Mouse (Mus musculus): ENCODE data around the gene Prkag2. TPM values are rescaled to one million over a fixed set of nuclear protein-coding genes. Genes with fewer than 3 reads are reported as not detected.

Prkag2 gene
- total RNA-seq, 2 experiments from 2014 or later: 9.0 to 14.9 TPM

- intact Hi-C loops (cut with DNase I): no loop called here
Measured at GRCm38 (mm10) chr5:25058417-25058816, 42.0 kb downstream of the Prkag2 start.

GRCm38 (mm10) chr5:25055288-25055687, 45.2 kb downstream of the Prkag2 start:
- no peak for DNase-seq

More at GRCm38 (mm10) chr5:25058417-25058816, 42.0 kb downstream of the Prkag2 start:
- peak in 1 of 2 experiments; percentile 46 for DNase-seq

GRCm38 (mm10) chr5:25053971-25054658, 46.3 kb downstream of the Prkag2 start:
- DNase-seq: no peak
- intact Hi-C loops (cut with DNase I): no loop called here

More at GRCm38 (mm10) chr5:25055288-25055687, 45.2 kb downstream of the Prkag2 start:
- intact Hi-C loops (cut with DNase I): no loop called here

- intact Hi-C loops (cut with DNase I): no loop called here
Measured at GRCm38 (mm10) chr5:25050827-25051226, 49.6 kb downstream of the Prkag2 start.

GRCm38 (mm10) chr5:25047670-25048069, 52.8 kb downstream of the Prkag2 start:
- DNase-seq: no peak

More at GRCm38 (mm10) chr5:25050827-25051226, 49.6 kb downstream of the Prkag2 start:
- DNase-seq: no peak

GRCm38 (mm10) chr5:25046762-25047161, 53.7 kb downstream of the Prkag2 start:
- no peak for DNase-seq
- intact Hi-C loops (cut with DNase I): no loop called here

More at GRCm38 (mm10) chr5:25047670-25048069, 52.8 kb downstream of the Prkag2 start:
- intact Hi-C loops (cut with DNase I): no loop called here

- intact Hi-C loops (cut with DNase I): no loop called here
- no peak for DNase-seq
Measured at GRCm38 (mm10) chr5:25044007-25044406, 56.4 kb downstream of the Prkag2 start.

DNA sequence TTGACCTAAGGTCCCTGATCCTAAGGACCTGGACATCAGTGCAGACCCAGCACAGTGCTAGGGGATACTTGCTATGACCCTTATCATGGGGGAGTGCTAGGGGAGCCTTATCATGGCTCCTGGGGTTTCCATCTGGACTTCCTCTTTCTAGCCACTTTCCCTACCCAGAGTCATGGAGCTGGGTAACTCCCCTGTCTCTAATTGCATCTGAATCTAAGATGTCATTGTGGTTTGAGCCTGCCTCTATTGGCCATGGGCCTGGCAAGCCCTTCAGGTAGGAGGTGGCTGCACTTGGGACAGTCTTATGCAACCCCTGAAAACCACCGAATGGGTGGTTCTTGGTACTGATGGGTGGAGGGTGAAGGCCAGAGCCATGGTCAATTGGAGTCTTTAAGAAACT, 58.5 kb downstream of the Prkag2 start:
- no peak for DNase-seq
- intact Hi-C loops (cut with DNase I): no loop called here

DNA sequence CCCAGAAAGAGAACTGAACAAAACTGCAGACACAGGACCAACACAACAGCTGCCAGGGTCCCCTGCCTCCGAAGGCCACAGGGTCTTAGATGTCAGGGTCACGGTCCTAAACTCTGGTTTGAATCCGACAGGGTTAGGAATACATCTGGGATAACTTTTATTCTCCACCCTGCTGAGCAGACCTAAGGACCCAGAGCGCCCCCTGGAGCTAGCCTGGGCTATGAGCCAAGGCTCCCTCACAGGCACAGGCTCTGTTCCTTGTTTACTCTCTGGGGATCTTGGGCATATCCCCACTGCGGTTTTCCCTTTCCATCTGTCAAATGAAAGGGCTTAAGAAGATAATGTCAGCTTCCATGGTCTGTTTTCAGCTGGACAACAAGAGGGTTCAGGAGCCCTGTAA, 59.1 kb downstream of the Prkag2 start:
- no peak for DNase-seq

GRCm38 (mm10) chr5:25040903-25041302, 59.5 kb downstream of the Prkag2 start:
- DNase-seq: no peak
- intact Hi-C loops (cut with DNase I): no loop called here

More for the DNA sequence above, 59.1 kb downstream of the Prkag2 start:
- intact Hi-C loops (cut with DNase I): no loop called here

DNA sequence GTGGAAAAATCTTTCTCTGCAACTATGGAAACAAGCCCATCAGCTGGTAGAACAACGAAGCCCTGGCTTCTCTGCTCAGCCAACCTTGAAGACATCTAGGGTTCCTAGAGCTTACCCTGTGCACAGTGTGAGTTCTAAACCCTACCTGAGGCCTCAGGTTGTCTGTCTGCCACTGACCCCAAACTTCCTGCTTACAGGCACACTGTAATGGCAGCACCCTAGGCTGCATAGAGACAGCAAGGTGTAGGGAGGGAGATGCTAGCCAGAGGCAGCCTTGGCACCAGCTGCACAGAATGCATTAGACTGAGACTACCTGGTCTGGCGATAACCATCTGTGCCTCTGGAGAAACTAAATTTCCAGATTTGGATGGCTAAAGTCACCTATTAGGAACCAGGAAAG, 61.6 kb downstream of the Prkag2 start:
- intact Hi-C loops (cut with DNase I): no loop called here
- DNase-seq: no peak

DNA sequence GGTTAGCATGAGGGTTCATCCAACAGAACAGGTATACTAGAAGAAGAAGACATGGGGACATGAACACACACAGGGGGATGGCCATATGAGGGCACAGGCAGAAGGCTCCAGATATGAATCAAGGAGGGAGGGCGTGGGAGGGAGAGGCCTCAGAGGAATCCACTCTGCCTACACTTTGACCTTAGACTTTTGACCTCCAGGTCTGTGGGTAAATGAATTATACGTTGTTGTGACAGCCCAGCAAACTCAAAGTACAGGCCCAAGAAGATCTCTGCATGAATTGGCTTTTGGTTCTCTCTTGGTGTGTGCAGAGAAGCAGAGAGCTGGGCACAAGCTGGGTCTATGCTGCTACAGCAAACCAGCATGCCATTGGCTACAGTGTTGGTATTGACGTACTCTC, 65.1 kb downstream of the Prkag2 start:
- intact Hi-C loops (cut with DNase I): no loop called here
- no peak for DNase-seq

DNA sequence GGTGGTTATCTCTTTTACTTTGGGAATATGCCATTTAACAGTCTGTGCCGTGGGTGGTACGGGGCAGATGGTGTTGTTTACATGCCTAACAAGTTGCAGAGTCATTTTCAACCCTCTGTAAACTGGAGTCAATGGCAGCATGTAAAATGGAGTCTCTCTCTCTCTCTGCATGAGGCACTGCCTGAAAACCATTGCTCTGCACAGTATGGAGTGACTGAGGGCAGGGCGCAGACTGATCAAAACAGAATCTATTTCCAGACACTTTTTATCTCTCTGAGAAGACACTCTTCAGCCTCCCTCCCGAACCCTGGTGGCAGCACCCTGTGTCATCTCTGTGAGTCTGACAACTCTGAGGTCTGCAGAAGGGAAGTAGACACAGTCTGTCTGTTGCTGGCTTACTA, 69.0 kb downstream of the Prkag2 start:
- intact Hi-C loops (cut with DNase I): no loop called here
- no peak for DNase-seq

DNA sequence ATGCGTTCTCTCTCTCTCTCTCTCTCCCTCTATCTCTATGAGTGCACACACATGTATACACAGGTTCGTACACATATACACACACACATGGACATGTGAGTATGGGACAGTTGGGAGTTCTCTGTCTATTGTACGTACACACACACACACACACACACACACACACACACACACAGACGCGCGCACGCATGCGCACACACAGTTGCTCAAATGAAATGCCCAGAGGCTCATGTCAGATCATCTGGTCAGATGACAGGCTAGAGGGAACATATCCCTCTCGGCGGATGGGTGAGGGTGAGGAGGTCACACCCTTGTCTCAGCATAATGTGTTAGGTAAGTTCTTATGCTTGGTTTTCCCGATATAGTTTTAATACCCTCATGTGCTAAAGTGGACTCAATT, 69.4 kb downstream of the Prkag2 start:
- intact Hi-C loops (cut with DNase I): no loop called here

GRCm38 (mm10) chr5:25030276-25030681, 70.2 kb downstream of the Prkag2 start:
- intact Hi-C loops (cut with DNase I): no loop called here
- DNase-seq: no peak

More for the DNA sequence above, 69.4 kb downstream of the Prkag2 start:
- no peak for DNase-seq

DNA sequence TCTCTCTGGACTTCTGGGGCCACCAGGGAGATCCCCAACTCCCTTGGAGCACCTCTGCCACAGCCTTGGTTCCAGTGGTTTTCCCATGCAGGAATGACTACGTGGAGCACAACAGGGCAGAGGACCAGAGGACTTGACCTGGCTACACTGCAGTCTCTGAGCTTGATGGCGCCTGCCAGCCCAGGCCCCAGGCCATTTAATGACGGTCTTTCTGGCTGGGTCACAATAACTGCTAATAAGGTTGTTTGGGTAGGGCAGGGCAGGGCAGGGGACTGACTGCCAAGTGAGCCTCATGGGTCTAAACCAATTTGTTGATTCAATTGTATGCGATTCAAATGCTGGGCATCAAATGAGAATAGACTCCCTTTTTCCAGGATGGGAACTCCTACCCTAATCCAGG, 72.8 kb downstream of the Prkag2 start:
- intact Hi-C loops (cut with DNase I): no loop called here
- no peak for DNase-seq

- intact Hi-C loops (cut with DNase I): no loop called here
- DNase-seq: peak; percentile 34 to 47
Measured at GRCm38 (mm10) chr5:25025309-25026019, 75.0 kb downstream of the Prkag2 start.

- peak in 1 of 2 experiments; percentile 25 for DNase-seq
- intact Hi-C loops (cut with DNase I): loop anchor here (5.0 kb wide), 1 partner anchor 59 kb away; no protein-coding TSS in a partner anchor
Measured at GRCm38 (mm10) chr5:25022904-25023303, 77.5 kb downstream of the Prkag2 start.

GRCm38 (mm10) chr5:25019221-25019620, 81.2 kb downstream of the Prkag2 start:
- DNase-seq: no peak
- intact Hi-C loops (cut with DNase I): no loop called here

GRCm38 (mm10) chr5:25012134-25012533, 88.3 kb downstream of the Prkag2 start:
- intact Hi-C loops (cut with DNase I): loop anchor here (5.0 kb wide), 1 partner anchor 340 kb away; no protein-coding TSS in a partner anchor

GRCm38 (mm10) chr5:25011019-25011485, 89.4 kb downstream of the Prkag2 start:
- intact Hi-C loops (cut with DNase I): loop anchor here (2.0 to 5.0 kb wide), 2 partner anchors 108 to 339 kb away; no protein-coding TSS in a partner anchor
- peak; percentile 58 to 79 for DNase-seq

More at GRCm38 (mm10) chr5:25012134-25012533, 88.3 kb downstream of the Prkag2 start:
- no peak for DNase-seq
